Mouse (Mus musculus): Measurements from ENCODE around the gene Chpf2. TPM values are rescaled to one million over a fixed set of nuclear protein-coding genes. Genes with fewer than 3 reads are reported as not detected.

Gene Chpf2
- 10 to 100 TPM; 29.1 to 31.1 TPM for total RNA-seq (2023)

GRCm38 (mm10) chr5:24586547-24587199, at the start of gene Chpf2:
TSS of gene Chpf2 (plus strand) at chr5:24586741.

GRCm38 (mm10) chr5:24540387-24541143, 46.0 kb upstream of the Chpf2 start, which contains the start of gene Asb10:
TSS of gene Asb10 (minus strand) at chr5:24540978.

DNA sequence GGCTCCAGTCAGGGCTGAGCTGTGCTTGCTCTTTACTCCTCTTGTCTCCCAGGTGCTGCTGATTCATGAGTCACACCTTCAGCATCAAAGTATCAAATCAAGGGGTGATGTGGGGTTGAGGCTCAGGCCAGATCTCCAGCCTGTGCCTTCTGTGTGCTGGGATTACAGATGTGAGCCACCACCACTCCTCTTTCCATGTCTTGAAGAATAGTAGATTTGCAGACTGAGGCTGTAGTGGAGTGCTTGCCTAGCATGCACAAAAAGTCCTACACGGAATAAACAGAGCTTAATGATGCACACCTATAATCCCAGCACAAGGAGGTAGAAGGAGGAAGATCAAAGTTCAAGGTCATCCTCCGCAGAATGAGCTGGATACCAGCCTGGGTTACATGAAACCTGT, 29.8 kb upstream of the Chpf2 start, which contains the start of gene 4931409K22Rik:
4931409K22Rik (minus strand) TSS at position 101 of the 400 bp plus-strand sequence.

DNA sequence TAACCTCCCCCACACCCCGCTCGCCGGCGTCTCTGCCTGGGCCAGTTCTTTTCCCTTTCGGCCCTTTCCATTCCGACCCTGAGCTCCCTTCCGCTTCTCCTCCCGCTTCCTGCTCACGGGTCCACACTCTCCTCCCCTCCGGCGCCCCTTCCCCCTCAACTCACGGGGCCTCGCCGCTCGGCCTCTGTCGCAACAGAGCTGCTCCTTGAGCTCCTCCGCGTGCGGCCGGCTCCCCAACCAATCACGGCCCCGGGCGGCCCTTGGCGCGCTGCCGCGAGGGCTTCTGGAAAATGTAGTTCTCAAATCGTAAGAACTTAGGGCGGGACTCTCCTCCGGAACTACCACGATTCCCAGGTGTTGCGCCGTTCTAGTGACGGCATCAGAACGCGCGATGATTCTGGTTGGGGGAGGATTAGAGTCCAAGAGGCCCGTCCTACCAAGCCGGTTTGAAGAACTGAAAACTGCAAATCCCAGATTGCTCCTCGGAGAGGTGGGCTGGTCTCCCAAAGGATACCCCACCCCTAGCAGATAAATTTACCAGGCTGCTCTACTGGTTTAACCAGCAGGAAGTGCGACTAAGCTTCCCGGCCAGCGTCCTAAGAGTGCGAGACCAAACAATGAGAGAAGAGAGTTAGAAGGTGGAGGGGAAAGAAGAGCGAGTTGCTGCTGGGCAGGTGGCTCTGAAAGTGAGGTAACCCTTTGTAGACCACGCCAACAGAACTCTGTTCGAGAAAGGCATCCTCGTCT, 9.2 kb upstream of the Chpf2 start, which contains the start of gene Abcf2:
Abcf2 (minus strand) TSS at position 285 of the 747 bp plus-strand sequence.

GRCm38 (mm10) chr5:24623986-24624821, 37.7 kb downstream of the Chpf2 start, which contains the start of gene Smarcd3:
TSS of gene Smarcd3 (minus strand) at chr5:24624411.

Other genes starting within 250 kb of the Chpf2 start
- not detected for gene Kcnh2, start 235.1 kb upstream of the Chpf2 start, total RNA-seq (2023)
- gene Nos3, start 221.9 kb upstream of the Chpf2 start, total RNA-seq (2023): under 1 TPM; 0.18 to 0.21 TPM
- gene Atg9b, start 194.6 kb upstream of the Chpf2 start, total RNA-seq (2023): 1 to 10 TPM; 1.4 TPM
- 10 to 100 TPM; 11.2 to 12.7 TPM for gene Abcb8, start 193.1 kb upstream of the Chpf2 start, total RNA-seq (2023)
- under 1 TPM in 1 of 2 experiments, not detected in 1; 0.26 TPM for gene Asic3, start 173.3 kb upstream of the Chpf2 start, total RNA-seq (2023)
- gene Cdk5, start 163.2 kb upstream of the Chpf2 start, total RNA-seq (2023): 10 to 100 TPM; 23.1 to 32.0 TPM
- 10 to 100 TPM; 59.6 to 65.9 TPM for gene Slc4a2, start 162.9 kb upstream of the Chpf2 start, total RNA-seq (2023)
- gene Fastk, start 141.5 kb upstream of the Chpf2 start, total RNA-seq (2023): 10 to 100 TPM; 44.0 to 59.8 TPM
- gene Tmub1, start 138.9 kb upstream of the Chpf2 start, total RNA-seq (2023): 10 to 100 TPM; 19.3 to 19.6 TPM
- 10 to 100 TPM; 58.6 to 61.2 TPM for gene Agap3, start 134.6 kb upstream of the Chpf2 start, total RNA-seq (2023)
- gene Gbx1, start 59.5 kb upstream of the Chpf2 start, total RNA-seq (2023): not detected
- gene Asb10, start 45.8 kb upstream of the Chpf2 start, total RNA-seq (2023): not detected
- gene 4931409K22Rik, start 29.9 kb upstream of the Chpf2 start, total RNA-seq (2023): not detected
- 10 to 100 TPM; 30.4 to 32.8 TPM for gene Abcf2, start 9.3 kb upstream of the Chpf2 start, total RNA-seq (2023)
- gene Smarcd3, start 37.7 kb downstream of the Chpf2 start, total RNA-seq (2023): not detected
- 10 to 100 TPM; 66.8 to 74.7 TPM for gene Nub1, start 98.8 kb downstream of the Chpf2 start, total RNA-seq (2023)
- under 1 TPM in 1 of 2 experiments, not detected in 1; 0.27 TPM for gene Wdr86, start 144.0 kb downstream of the Chpf2 start, total RNA-seq (2023)
- gene Crygn, start 171.3 kb downstream of the Chpf2 start, total RNA-seq (2023): 1 to 10 TPM in 1 of 2 experiments, not detected in 1; 1.5 TPM